Mouse (Mus musculus) brown adipose tissue, adult 24 weeks (tissue): Measurements from ENCODE around the gene Adamts16. TPM values are rescaled to one million over a fixed set of nuclear protein-coding genes. Genes with fewer than 3 reads are reported as not detected.

ENCODE experiments used
- H3K27ac ChIP-seq: fragments of 200-500 bp; replicated peaks from 2 replicates; pipeline ENCODE4 v1.5.1; 2012; ENCODE audit warnings: low read depth, mild to moderate bottlenecking, low read length
- H3K4me1 ChIP-seq: fragments of 200-500 bp; 2 replicates; pipeline ENCODE4 v1.6.1; 2012; ENCODE audit warnings: low read length, mixed read lengths; ENCODE audit not compliant: control insufficient read depth, insufficient read depth, insufficient read length
- H3K4me3 ChIP-seq: fragments of 200-500 bp; 2 replicates; pipeline ENCODE4 v1.5.1; 2012; ENCODE audit warnings: low read depth, mild to moderate bottlenecking, low read length, moderate library complexity; ENCODE audit not compliant: insufficient read depth
- polyA plus RNA-seq: library from polyadenylated mRNA; stranded (reverse); fragments of >200 nt; gene quantifications from 2 replicates; pipeline ENCODE4 v1.2.4, GENCODE M21; 2012; ENCODE audit not compliant: missing spikeins, insufficient read depth, insufficient read length

Gene Adamts16
- polyA plus RNA-seq, 1 experiment = 0.63 TPM

DNA sequence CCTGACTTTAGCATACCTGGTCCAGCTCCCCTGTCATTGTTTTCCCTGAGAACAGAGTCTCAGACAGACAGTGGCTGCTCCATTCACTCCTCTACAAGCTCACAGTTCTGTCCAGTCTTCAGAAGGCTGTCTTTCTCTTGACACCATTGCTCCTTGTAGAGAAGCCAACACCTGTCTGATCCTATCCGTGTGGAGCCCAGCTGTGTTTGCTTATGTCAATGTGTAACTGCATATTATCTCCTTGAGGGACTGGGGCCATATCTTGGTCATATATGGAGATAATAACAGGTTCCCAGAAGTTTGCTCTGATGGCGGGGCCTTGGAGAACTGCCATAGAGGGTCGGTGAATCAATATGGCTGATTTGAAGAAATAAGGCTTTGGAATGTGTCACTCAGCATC, 115.4 kb downstream of the Adamts16 start:
- no peak overlapping the region for H3K27ac ChIP-seq
- no peaks in the 10 kb centered on the region for H3K4me1 ChIP-seq
- no peak overlapping the region for H3K4me3 ChIP-seq

DNA sequence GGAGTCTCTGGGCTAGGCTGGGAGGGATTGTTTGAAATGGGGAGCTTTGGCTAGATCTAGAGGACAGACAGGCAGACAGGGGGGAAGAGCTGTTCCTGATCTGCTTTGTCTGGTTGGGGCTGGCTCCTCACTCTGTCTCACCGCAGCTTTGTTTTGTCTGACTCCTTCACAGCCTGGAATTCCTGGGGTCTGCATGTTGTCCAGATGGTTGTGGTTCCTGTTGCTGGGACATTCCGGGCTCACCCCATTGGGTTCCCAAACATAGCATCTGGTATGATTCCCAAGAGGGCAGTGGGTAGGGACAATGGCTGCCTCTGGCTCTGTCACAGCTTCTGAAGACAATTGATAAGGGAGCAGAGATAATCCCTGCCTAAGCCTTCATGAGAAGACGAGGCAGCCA, 117.0 kb downstream of the Adamts16 start:
- Histone ChIP-seq H3K27ac (no peak overlapping the region), H3K4me1 (no peaks in the 10 kb centered on the region), H3K4me3 (no peak overlapping the region)

DNA sequence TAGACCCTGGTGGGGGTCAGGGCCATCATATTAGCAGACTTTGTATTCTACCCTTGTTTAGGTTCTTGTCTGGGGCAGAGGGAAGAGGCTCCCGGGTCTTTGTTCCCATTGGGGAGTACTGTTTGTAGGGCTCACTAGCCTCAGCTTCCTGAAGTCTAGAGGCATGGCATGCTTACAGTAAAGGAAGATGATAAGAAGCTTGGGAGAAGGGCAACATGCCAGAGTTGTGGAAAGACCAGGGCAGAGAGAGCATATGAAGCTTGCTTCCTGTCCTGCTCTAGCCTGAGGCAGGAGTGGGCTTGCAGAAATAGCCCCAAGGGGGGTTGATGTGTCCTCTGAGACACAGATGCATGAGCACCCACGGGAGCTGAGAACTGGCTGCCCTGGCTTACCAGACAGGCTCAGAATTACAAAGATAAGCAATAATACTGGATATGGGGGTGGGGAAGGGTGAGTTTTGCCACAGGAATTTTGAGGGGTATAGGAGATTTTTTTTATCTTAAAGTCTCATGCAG, 117.4 kb downstream of the Adamts16 start:
- H3K27ac ChIP-seq = no peak overlapping the region
- no peak overlapping the region for H3K4me3 ChIP-seq
- no peaks in the 10 kb centered on the region for H3K4me1 ChIP-seq

DNA sequence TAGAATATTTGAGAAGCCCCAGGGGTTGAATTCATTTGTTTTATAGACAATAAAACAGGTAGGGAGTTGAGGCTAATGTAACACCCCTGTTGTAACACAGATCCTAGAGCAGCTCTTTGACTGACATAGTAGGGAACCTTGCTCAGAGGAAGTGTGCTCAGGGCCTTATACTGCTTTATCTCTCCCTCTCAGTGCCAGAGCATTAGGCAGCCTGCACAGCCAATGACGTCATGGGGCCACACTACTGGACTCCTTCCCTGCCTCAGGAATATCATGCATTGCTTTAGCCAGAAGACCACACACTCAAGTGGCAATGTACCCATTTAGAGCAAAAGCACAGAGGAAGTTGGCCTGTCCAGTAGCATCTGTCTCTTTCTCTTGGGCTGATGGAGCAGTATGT, 121.6 kb downstream of the Adamts16 start:
- H3K4me3 ChIP-seq = no peak overlapping the region
- H3K27ac ChIP-seq = no peak overlapping the region
- no peaks in the 10 kb centered on the region for H3K4me1 ChIP-seq

GRCm38 (mm10) chr13:70718814-70719213, 122.8 kb downstream of the Adamts16 start:
- H3K27ac ChIP-seq = no peak overlapping the region
- H3K4me1 ChIP-seq = peaks cover 2% of the 10 kb centered on the region
- no peak overlapping the region for H3K4me3 ChIP-seq

- Histone ChIP-seq H3K4me1 (peaks cover 2% of the 10 kb centered on the region), H3K27ac (no peak overlapping the region), H3K4me3 (no peak overlapping the region)
Observed at GRCm38 (mm10) chr13:70716022-70716421, 125.6 kb downstream of the Adamts16 start.

- Histone ChIP-seq H3K4me1 (peaks cover 2% of the 10 kb centered on the region), H3K4me3 (no peak overlapping the region), H3K27ac (no peak overlapping the region)
Observed at GRCm38 (mm10) chr13:70714081-70714775, 127.4 kb downstream of the Adamts16 start.

- Histone ChIP-seq H3K4me3 (no peak overlapping the region), H3K4me1 (peaks cover 2% of the 10 kb centered on the region), H3K27ac (no peak overlapping the region)
Observed at GRCm38 (mm10) chr13:70713331-70713730, 128.3 kb downstream of the Adamts16 start.

GRCm38 (mm10) chr13:70707158-70707854, 134.3 kb downstream of the Adamts16 start:
- H3K4me1 ChIP-seq = no peaks in the 10 kb centered on the region
- H3K27ac ChIP-seq = no peak overlapping the region

GRCm38 (mm10) chr13:70702904-70703303, 138.7 kb downstream of the Adamts16 start:
- H3K27ac ChIP-seq = no peak overlapping the region
- no peak overlapping the region for H3K4me3 ChIP-seq
- no peaks in the 10 kb centered on the region for H3K4me1 ChIP-seq

More at GRCm38 (mm10) chr13:70707158-70707854, 134.3 kb downstream of the Adamts16 start:
- no peak overlapping the region for H3K4me3 ChIP-seq

DNA sequence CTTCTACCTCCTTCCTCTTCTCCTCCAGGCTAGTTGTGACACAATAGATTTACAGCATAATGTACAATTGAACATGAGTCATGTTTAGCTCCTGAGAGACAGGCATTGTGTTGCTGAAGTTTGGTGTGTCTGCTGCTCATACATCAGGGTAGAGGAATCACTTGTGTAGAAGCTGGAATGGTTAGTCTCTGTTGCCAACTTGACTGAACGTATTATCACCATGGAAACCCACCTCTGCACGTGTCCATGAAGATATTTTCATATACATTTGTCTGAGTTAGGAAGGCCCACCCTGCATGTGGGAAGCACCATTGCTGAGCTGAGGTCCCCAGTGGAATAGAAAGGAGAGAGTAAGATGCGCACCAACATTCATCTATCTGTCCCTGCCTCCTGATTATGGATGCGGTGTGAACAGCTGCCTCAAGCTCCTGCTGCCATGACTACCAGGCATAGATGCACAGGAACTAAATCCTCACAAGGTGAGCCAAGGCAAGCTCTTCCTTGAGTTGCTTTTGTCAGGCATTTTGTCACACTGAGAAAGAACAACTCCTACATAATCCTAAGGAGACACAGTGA, 142.7 kb downstream of the Adamts16 start:
- Histone ChIP-seq H3K4me1 (no peaks in the 10 kb centered on the region), H3K27ac (no peak overlapping the region), H3K4me3 (no peak overlapping the region)

DNA sequence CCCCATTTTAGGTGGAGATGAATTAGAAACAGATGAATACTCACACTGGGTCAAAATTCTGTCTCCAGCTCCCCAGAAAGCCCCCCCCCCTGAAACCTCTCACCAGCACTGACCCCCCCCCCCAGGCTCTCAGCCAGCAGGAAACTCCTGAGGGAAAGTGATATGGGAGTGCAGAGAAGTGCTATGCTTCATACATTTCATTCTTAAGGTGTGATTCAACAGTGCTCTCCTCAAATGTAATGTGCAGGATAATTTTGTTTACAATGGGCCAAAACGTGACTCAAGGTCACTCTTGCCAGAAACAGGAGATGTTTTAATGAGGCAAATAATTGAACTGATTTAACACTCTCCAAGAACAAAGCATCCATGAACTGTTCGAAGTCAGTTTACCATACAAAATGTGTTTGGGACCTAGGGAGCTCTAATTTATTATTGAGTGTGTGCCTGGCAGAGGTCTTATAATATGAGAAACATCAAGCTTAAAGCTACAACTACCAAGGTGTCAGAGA, 152.1 kb downstream of the Adamts16 start:
- H3K4me1 ChIP-seq = no peaks in the 10 kb centered on the region
- no peak overlapping the region for H3K4me3 ChIP-seq
- no peak overlapping the region for H3K27ac ChIP-seq

DNA sequence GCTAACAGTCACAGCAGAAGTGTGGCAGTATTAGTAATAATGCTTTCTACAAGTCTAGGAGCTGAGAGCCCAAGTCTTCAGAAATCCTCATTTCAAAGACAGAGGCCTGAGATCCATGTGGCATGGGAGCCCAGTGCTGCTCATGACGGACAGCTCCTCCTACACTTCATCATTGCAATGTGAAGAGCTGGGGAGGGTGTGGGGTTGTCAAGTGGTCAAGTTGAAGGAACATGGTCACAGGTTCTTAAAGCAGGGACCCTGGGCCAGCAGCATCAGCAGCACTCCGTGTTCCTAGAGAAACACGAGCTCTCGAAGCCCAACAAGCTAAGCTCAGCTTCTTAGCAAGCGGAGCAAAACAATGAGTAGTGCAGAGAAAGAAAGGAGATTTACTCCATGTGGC, 155.8 kb downstream of the Adamts16 start:
- Histone ChIP-seq H3K27ac (no peak overlapping the region), H3K4me1 (no peaks in the 10 kb centered on the region), H3K4me3 (no peak overlapping the region)

GRCm38 (mm10) chr13:70684976-70685609, 156.5 kb downstream of the Adamts16 start:
- Histone ChIP-seq H3K4me1 (no peaks in the 10 kb centered on the region), H3K27ac (no peak overlapping the region), H3K4me3 (no peak overlapping the region)
